Mouse (Mus musculus): ENCODE data around the gene Pgf. TPM values are rescaled to one million over a fixed set of nuclear protein-coding genes. Genes with fewer than 3 reads are reported as not detected.
A peak's percentile ranks its signal among the peaks of the same experiment; 100 is the strongest.
"Not testable (repeated sequence)": the region's sequence is repeated elsewhere in the genome, so short reads cannot be mapped to it uniquely, and the experiment has no call there.

Gene Pgf
- polyA plus RNA-seq, 1 experiment from 2014 or later: 2.0 TPM

- DNase-seq (ENCODE audit: low spot score): no peak
Measured at GRCm38 (mm10) chr12:85158801-85159200, 18.8 kb downstream of the Pgf start.

GRCm38 (mm10) chr12:85157797-85158460, 19.7 kb downstream of the Pgf start:
- no peak for DNase-seq (ENCODE audit: low spot score)

GRCm38 (mm10) chr12:85156324-85156723, 21.3 kb downstream of the Pgf start:
- no peak for DNase-seq (ENCODE audit: low spot score)

- no peak for DNase-seq (ENCODE audit: low spot score)
Measured at GRCm38 (mm10) chr12:85153011-85153410, 24.6 kb downstream of the Pgf start.

GRCm38 (mm10) chr12:85151002-85151774, 26.4 kb downstream of the Pgf start, which contains the start of gene Rps6kl1:
TSS of gene Rps6kl1 (minus strand) at chr12:85151264.
- peak; percentile 84 for DNase-seq (ENCODE audit: low spot score)

GRCm38 (mm10) chr12:85150321-85151001, 27.1 kb downstream of the Pgf start:
- DNase-seq (ENCODE audit: low spot score): no peak

GRCm38 (mm10) chr12:85146881-85147280, 30.7 kb downstream of the Pgf start:
- DNase-seq (ENCODE audit: low spot score): no peak

GRCm38 (mm10) chr12:85146355-85146754, 31.2 kb downstream of the Pgf start:
- no peak for DNase-seq (ENCODE audit: low spot score)

GRCm38 (mm10) chr12:85145630-85146029, 32.0 kb downstream of the Pgf start:
- no peak for DNase-seq (ENCODE audit: low spot score)

- DNase-seq (ENCODE audit: low spot score): no peak
Measured at GRCm38 (mm10) chr12:85144821-85145220, 32.8 kb downstream of the Pgf start.

- not testable (repeated sequence) for DNase-seq (ENCODE audit: low spot score)
Measured at GRCm38 (mm10) chr12:85144276-85144675, 33.3 kb downstream of the Pgf start.

GRCm38 (mm10) chr12:85142803-85143202, 34.8 kb downstream of the Pgf start:
- peak; percentile 79 for DNase-seq (ENCODE audit: low spot score)

GRCm38 (mm10) chr12:85141096-85141495, 36.5 kb downstream of the Pgf start:
- DNase-seq (ENCODE audit: low spot score): no peak

GRCm38 (mm10) chr12:85140036-85140701, 37.4 kb downstream of the Pgf start:
- DNase-seq (ENCODE audit: low spot score): no peak

- DNase-seq (ENCODE audit: low spot score): no peak
Measured at GRCm38 (mm10) chr12:85136627-85137026, 41.0 kb downstream of the Pgf start.

GRCm38 (mm10) chr12:85135513-85136470, 41.8 kb downstream of the Pgf start:
- no peak for DNase-seq (ENCODE audit: low spot score)

GRCm38 (mm10) chr12:85134043-85134794, 43.4 kb downstream of the Pgf start:
- DNase-seq (ENCODE audit: low spot score): no peak

- DNase-seq (ENCODE audit: low spot score): no peak
Measured at GRCm38 (mm10) chr12:85131361-85131760, 46.2 kb downstream of the Pgf start.

GRCm38 (mm10) chr12:85129426-85129978, 48.1 kb downstream of the Pgf start:
- DNase-seq (ENCODE audit: low spot score): no peak

All from thymus, postnatal 0 days (tissue).